Mouse (Mus musculus) intestine, postnatal 0 days (tissue): ENCODE measurements at regions not wholly inside any gene's neighbourhood (a gene's known extent, or its start where the extent isn't known, plus 50 kb on each side); places are given as distances from the start of the nearest gene placed in this dataset.

Source experiments
- ATAC-seq: fragments of 200-750 bp; cut with Nextera tagmentation; 2 replicates; pipeline ENCODE4 v1.8.0; 2017; ENCODE audit warnings: mild to moderate bottlenecking, moderate TSS enrichment, moderate library complexity
- H3K27ac ChIP-seq: fragments of 300-500 bp; sonication (generic); 2 replicates; pipeline ENCODE4 v1.5.1; 2014; ENCODE audit warnings: mild to moderate bottlenecking, low read depth, low read length, moderate library complexity
- H3K27me3 ChIP-seq: fragments of 300-500 bp; sonication (generic); replicated peaks from 2 replicates; pipeline ENCODE4 v1.6.1; 2014; ENCODE audit warnings: low read length, mixed read lengths; ENCODE audit not compliant: control insufficient read depth, insufficient read depth
- H3K36me3 ChIP-seq: fragments of 300-500 bp; sonication (generic); 2 replicates; pipeline ENCODE4 v1.6.1; 2014; ENCODE audit warnings: mild to moderate bottlenecking, moderate library complexity; ENCODE audit not compliant: control insufficient read depth, insufficient read depth
- H3K4me1 ChIP-seq: fragments of 300-500 bp; sonication (generic); replicated peaks from 2 replicates; pipeline ENCODE4 v1.6.1; 2014; ENCODE audit warnings: antibody characterized with exemption, low read length, mixed read lengths; ENCODE audit not compliant: control insufficient read depth, insufficient read depth
- H3K4me2 ChIP-seq: fragments of 300-500 bp; sonication (generic); replicated peaks from 2 replicates; pipeline ENCODE4 v1.6.1; 2014; ENCODE audit warnings: low read depth, mild to moderate bottlenecking, moderate library complexity
- H3K4me3 ChIP-seq: fragments of 300-500 bp; sonication (generic); 2 replicates; pipeline ENCODE4 v1.5.1; 2014; ENCODE audit warnings: low read depth, low read length
- H3K9ac ChIP-seq: fragments of 300-500 bp; sonication (generic); 2 replicates; pipeline ENCODE4 v1.6.1; 2014; ENCODE audit warnings: mild to moderate bottlenecking, low read depth, low read length
- H3K9me3 ChIP-seq: fragments of 300-500 bp; sonication (generic); 2 replicates; pipeline ENCODE4 v1.6.1; 2016; ENCODE audit warnings: mixed run types; ENCODE audit not compliant: control insufficient read depth
- CTCF ChIP-seq: sonication (generic); IDR thresholded peaks from 2 replicates; pipeline ENCODE4 v1.5.1; 2016; ENCODE audit warnings: low read depth, mild to moderate bottlenecking, control low read depth, antibody characterized with exemption, moderate library complexity
- WGBS: fragments of 180-500 bp; shearing (Covaris S2); extraction: QIAGEN DNeasy Blood & Tissue Kit; methylation state at CpG from one replicate; pipeline ENCODE4 v1.1.7; 2014; 5-methylcytosine and 5-hydroxymethylcytosine counted together

- Histone ChIP-seq H3K27ac (no peak overlapping the region), H3K9me3 (no peaks in the 10 kb centered on the region), H3K4me1 (no peaks in the 10 kb centered on the region), H3K9ac (no peak overlapping the region), H3K27me3 (no peaks in the 10 kb centered on the region), H3K4me3 (no peak overlapping the region), H3K4me2 (no peak overlapping the region), H3K36me3 (no peaks in the 10 kb centered on the region)
- ATAC-seq = no peak
- 61% methylated on average over 6 of the region's 6 CpGs for WGBS
- no peak for TF ChIP-seq CTCF
These were observed 470.9 kb downstream of the Tmem182 start for GRCm38 (mm10) chr1:41276303-41276702.

DNA sequence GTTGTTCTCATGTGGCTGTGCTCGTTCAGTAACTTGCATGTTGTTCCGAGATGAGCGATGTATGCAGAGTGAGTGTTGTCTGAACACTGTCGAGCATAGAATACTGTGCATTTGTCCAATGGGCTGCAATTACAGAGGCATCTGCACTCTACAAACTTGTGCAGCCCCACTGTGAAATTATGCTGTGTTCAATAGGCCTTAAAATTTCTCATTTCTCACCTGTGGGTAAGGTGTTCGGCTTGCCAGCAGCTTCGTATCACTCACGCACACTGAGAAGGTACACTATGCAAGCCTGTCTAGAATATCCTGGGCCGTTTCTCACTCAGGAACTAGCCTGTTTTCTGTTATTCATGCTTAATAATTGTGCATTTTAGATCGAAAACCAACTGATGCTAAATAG is 479.8 kb downstream of the Tmem182 start:
- no peak for TF ChIP-seq CTCF
- no peak overlapping the region for H3K9ac ChIP-seq
- no peak overlapping the region for H3K27ac ChIP-seq
- 88% methylated on average over 9 of the region's 9 CpGs for WGBS
- no peaks in the 10 kb centered on the region for H3K36me3 ChIP-seq
- no peaks in the 10 kb centered on the region for H3K27me3 ChIP-seq
- H3K9me3 ChIP-seq = no peaks in the 10 kb centered on the region
- H3K4me3 ChIP-seq = no peak overlapping the region
- H3K4me1 ChIP-seq = no peaks in the 10 kb centered on the region
- ATAC-seq = no peak
- H3K4me2 ChIP-seq = no peak overlapping the region

GRCm38 (mm10) chr1:41286221-41286620 is 480.8 kb downstream of the Tmem182 start:
- no peak overlapping the region for H3K27ac ChIP-seq
- no peaks in the 10 kb centered on the region for H3K4me1 ChIP-seq
- H3K27me3 ChIP-seq = no peaks in the 10 kb centered on the region
- no peaks in the 10 kb centered on the region for H3K9me3 ChIP-seq
- TF ChIP-seq CTCF = no peak
- H3K4me3 ChIP-seq = no peak overlapping the region
- H3K9ac ChIP-seq = no peak overlapping the region
- no peak overlapping the region for H3K4me2 ChIP-seq
- 89% methylated on average over 9 of the region's 9 CpGs for WGBS
- no peak for ATAC-seq
- H3K36me3 ChIP-seq = no peaks in the 10 kb centered on the region

DNA sequence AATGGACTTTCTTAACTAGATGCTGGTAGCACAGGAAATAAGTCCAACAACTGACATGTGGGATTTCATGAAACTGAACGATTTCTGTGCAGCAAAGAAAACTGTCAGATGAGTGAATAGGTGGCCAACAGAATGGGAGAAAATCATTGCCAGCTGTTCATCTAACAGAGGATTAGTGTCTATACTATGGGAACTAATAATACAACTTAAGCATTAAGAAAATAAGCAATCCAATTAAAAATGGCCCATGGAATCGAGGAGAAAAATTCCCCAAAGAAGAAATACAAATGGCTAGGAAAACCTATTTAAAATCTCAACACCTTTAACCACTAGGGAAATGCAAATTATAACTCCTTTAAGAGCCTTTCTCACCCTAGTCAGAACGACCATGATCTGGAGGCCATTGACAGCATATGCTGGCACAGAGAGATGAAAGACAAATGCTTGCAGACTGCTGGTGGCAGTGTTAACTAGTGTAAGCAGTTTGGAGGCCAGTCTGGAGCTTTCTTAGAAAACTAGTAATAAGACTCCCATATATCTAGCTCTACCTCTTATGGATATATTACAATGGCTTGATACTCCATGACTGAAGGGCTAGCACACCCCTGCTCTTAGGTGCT is 521.6 kb downstream of the Tmem182 start:
- H3K4me2 ChIP-seq = no peak overlapping the region
- H3K27me3 ChIP-seq = no peaks in the 10 kb centered on the region
- H3K9me3 ChIP-seq = no peaks in the 10 kb centered on the region
- ATAC-seq = no peak
- no peaks in the 10 kb centered on the region for H3K36me3 ChIP-seq
- TF ChIP-seq CTCF = no peak
- no peak overlapping the region for H3K27ac ChIP-seq
- H3K9ac ChIP-seq = no peak overlapping the region
- no peaks in the 10 kb centered on the region for H3K4me1 ChIP-seq
- no peak overlapping the region for H3K4me3 ChIP-seq
- WGBS = 57% methylated on average over 3 of the region's 3 CpGs

- no peak overlapping the region for H3K4me2 ChIP-seq
- H3K27me3 ChIP-seq = no peaks in the 10 kb centered on the region
- no peak for TF ChIP-seq CTCF
- H3K36me3 ChIP-seq = no peaks in the 10 kb centered on the region
- H3K9ac ChIP-seq = no peak overlapping the region
- 79% methylated on average over 16 of the region's 16 CpGs for WGBS
- no peak for ATAC-seq
- no peaks in the 10 kb centered on the region for H3K4me1 ChIP-seq
- H3K4me3 ChIP-seq = no peak overlapping the region
- H3K27ac ChIP-seq = no peak overlapping the region
- H3K9me3 ChIP-seq = no peaks in the 10 kb centered on the region
These were observed 544.7 kb downstream of the Tmem182 start for GRCm38 (mm10) chr1:41349798-41350758.

- WGBS = 16% methylated on average over 4 of the region's 4 CpGs
- Histone ChIP-seq H3K4me1 (no peaks in the 10 kb centered on the region), H3K36me3 (no peaks in the 10 kb centered on the region), H3K27me3 (no peaks in the 10 kb centered on the region), H3K9ac (no peak overlapping the region), H3K4me3 (no peak overlapping the region), H3K27ac (no peak overlapping the region), H3K4me2 (no peak overlapping the region), H3K9me3 (no peaks in the 10 kb centered on the region)
- ATAC-seq = no peak
- TF ChIP-seq CTCF = no peak
These were observed 553.7 kb downstream of the Tmem182 start for GRCm38 (mm10) chr1:41359061-41359460.
